Mouse (Mus musculus): ENCODE results near the gene Sorcs1. TPM values are rescaled to one million over a fixed set of nuclear protein-coding genes. Genes with fewer than 3 reads are reported as not detected.

The Sorcs1 gene
- polyA plus RNA-seq (2015; fragmentation: Nextera tagmentation; extraction: Ambion mirVana), result 0.11 and 0.49 TPM in 2 replicates

GRCm38 (mm10) chr19:50677903-50678896 is at the start of gene Sorcs1:
TSS of gene Sorcs1 (minus strand) at chr19:50678646.

